Mouse (Mus musculus) frontal cortex, postnatal 25 days (tissue): Measurements from ENCODE around the gene Bptf.
"Not testable (repeated sequence)": the region's sequence is repeated elsewhere in the genome, so short reads cannot be mapped to it uniquely, and the experiment has no call there.

ENCODE experiments used
- DNase-seq, 2 experiments: peaks; one replicate each; pipeline ENCODE4 v3.0.0; 2022; ENCODE audit warnings: low spot score in 2 of 2

Bptf gene

GRCm38 (mm10) chr11:107018606-107019005 is 113.3 kb downstream of the Bptf start:
- no peak for DNase-seq

GRCm38 (mm10) chr11:107017339-107017886 is 114.5 kb downstream of the Bptf start:
- no peak for DNase-seq

GRCm38 (mm10) chr11:107016893-107017292 is 115.0 kb downstream of the Bptf start:
- no peak for DNase-seq

- not testable (repeated sequence) for DNase-seq
Measured at GRCm38 (mm10) chr11:107015535-107016187, 116.3 kb downstream of the Bptf start.

- no peak for DNase-seq
Measured at GRCm38 (mm10) chr11:107014597-107015309, 117.2 kb downstream of the Bptf start.

- DNase-seq = no peak
Measured at GRCm38 (mm10) chr11:107014020-107014585, 117.8 kb downstream of the Bptf start.

- DNase-seq = peak; percentile 100
Measured at GRCm38 (mm10) chr11:107012324-107013017, 119.5 kb downstream of the Bptf start.

GRCm38 (mm10) chr11:107011669-107012323 is 120.1 kb downstream of the Bptf start:
- no peak for DNase-seq

GRCm38 (mm10) chr11:107011171-107011570 is 120.8 kb downstream of the Bptf start:
- DNase-seq = no peak

- DNase-seq = no peak
Measured at GRCm38 (mm10) chr11:107010447-107010846, 121.5 kb downstream of the Bptf start.

- DNase-seq = no peak
Measured at GRCm38 (mm10) chr11:107005538-107005937, 126.4 kb downstream of the Bptf start.

- DNase-seq = no peak
Measured at GRCm38 (mm10) chr11:107001760-107002675, 129.9 kb downstream of the Bptf start.

GRCm38 (mm10) chr11:106999949-107000513 is 131.9 kb downstream of the Bptf start:
- no peak for DNase-seq

- peak; percentile 79 to 80 for DNase-seq
Measured at GRCm38 (mm10) chr11:106999151-106999948, 132.6 kb downstream of the Bptf start, which contains the start of gene Kpna2. Gene Kpna2 (minus strand): TSS chr11:106999541.

- peak; percentile 17 to 22 for DNase-seq
Measured at GRCm38 (mm10) chr11:106998651-106999150, 133.2 kb downstream of the Bptf start.

GRCm38 (mm10) chr11:106997976-106998375 is 134.0 kb downstream of the Bptf start:
- no peak for DNase-seq

GRCm38 (mm10) chr11:106996492-106996891 is 135.4 kb downstream of the Bptf start:
- DNase-seq = not testable (repeated sequence)

- no peak for DNase-seq
Measured at GRCm38 (mm10) chr11:106994246-106995085, 137.5 kb downstream of the Bptf start.
